Mouse (Mus musculus) intestine, embryonic 14.5 days (tissue): ENCODE measurements around the gene Adgrf1. TPM values are rescaled to one million over a fixed set of nuclear protein-coding genes. Genes with fewer than 3 reads are reported as not detected.
"Not testable (repeated sequence)": the region's sequence is repeated elsewhere in the genome, so short reads cannot be mapped to it uniquely, and the experiment has no call there.

Experiments used
- ATAC-seq: fragments of 200-750 bp; cut with Nextera tagmentation; replicated peaks from 2 replicates; pipeline ENCODE4 v1.8.0; 2017; ENCODE audit warnings: low read depth, moderate number of reproducible peaks, moderate TSS enrichment, moderate library complexity; ENCODE audit not compliant: low FRiP score, low TSS enrichment
- DNase-seq: peaks from one replicate; pipeline ENCODE4 v3.0.0-alpha.2; 2018; ENCODE audit warnings: low spot score
- H3K27ac ChIP-seq: fragments of 300-500 bp; sonication (generic); 2 replicates; pipeline ENCODE4 v1.5.1; 2014; ENCODE audit warnings: low read depth, mild to moderate bottlenecking, control low read depth
- H3K27me3 ChIP-seq: fragments of 300-500 bp; sonication (generic); replicated peaks from 2 replicates; pipeline ENCODE4 v1.6.1; 2014; ENCODE audit warnings: low read length, control low read depth; ENCODE audit not compliant: control insufficient read depth, insufficient read depth
- H3K36me3 ChIP-seq: fragments of 300-500 bp; sonication (generic); 2 replicates; pipeline ENCODE4 v1.6.1; 2014; ENCODE audit warnings: low read length, control low read depth; ENCODE audit not compliant: control insufficient read depth, insufficient read depth
- H3K4me1 ChIP-seq: fragments of 300-500 bp; sonication (generic); replicated peaks from 2 replicates; pipeline ENCODE4 v1.6.1; 2014; ENCODE audit warnings: low read length, control low read depth, mixed read lengths; ENCODE audit not compliant: control insufficient read depth, insufficient read depth
- H3K4me2 ChIP-seq: fragments of 300-500 bp; sonication (generic); 2 replicates; pipeline ENCODE4 v1.6.1; 2014; ENCODE audit warnings: low read length
- H3K4me3 ChIP-seq: fragments of 300-500 bp; sonication (generic); 2 replicates; pipeline ENCODE4 v1.5.1; 2014; ENCODE audit warnings: low read depth, low read length, control low read depth, mixed read lengths
- H3K9ac ChIP-seq: fragments of 300-500 bp; sonication (generic); 2 replicates; pipeline ENCODE4 v1.6.1; 2014; ENCODE audit warnings: mild to moderate bottlenecking, low read length
- H3K9me3 ChIP-seq: fragments of 300-500 bp; sonication (generic); 2 replicates; pipeline ENCODE4 v1.6.1; 2016; ENCODE audit warnings: low read length, control low read depth; ENCODE audit not compliant: control insufficient read depth
- WGBS: fragments of 180-500 bp; shearing (Covaris S2); extraction: QIAGEN DNeasy Blood & Tissue Kit; methylation state at CpG from one replicate; pipeline ENCODE4 v1.1.7; 2014; 5-methylcytosine and 5-hydroxymethylcytosine counted together
- polyA plus RNA-seq: library from polyadenylated mRNA; unstranded; fragments of >200 nt; fragmentation: Nextera tagmentation; extraction: Ambion mirVana; gene quantifications from 2 replicates; pipeline ENCODE4 v1.2.1, GENCODE M21; 2014

The Adgrf1 gene
- polyA plus RNA-seq, 1 experiment from 2014 or later = 0.14 TPM

DNA sequence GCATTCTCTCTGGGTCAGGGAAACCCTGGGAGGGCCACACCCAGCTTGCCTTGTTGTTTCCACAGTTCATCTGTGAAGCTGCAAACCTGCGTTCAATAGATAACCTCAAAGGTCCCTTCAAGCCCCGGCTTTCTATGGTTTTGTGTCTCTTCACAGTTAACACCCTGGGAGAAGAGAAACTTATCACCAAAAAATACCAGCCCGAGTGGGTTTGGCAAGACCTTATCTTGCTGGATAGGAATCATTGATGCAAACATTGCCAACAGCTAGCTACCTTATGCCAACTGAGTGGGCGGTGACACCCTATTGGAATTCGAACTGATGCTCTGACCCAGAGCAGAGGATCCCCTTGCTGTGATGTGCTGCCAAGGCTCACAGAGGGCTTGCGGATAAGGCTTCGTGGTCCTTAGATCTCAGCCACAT lies 59.6 kb downstream of the Adgrf1 start:
- ATAC-seq = no peak
- WGBS = 76% methylated on average over 7 of the region's 7 CpGs

GRCm38 (mm10) chr17:43332686-43333085 lies 62.6 kb downstream of the Adgrf1 start:
- Histone ChIP-seq H3K4me2 (no peak overlapping the region), H3K27ac (no peak overlapping the region), H3K4me1 (peaks cover 8% of the 10 kb centered on the region; the same call in 1 of the 2 replicates), H3K36me3 (no peaks in the 10 kb centered on the region), H3K27me3 (no peaks in the 10 kb centered on the region), H3K4me3 (no peak overlapping the region), H3K9ac (no peak overlapping the region), H3K9me3 (no peaks in the 10 kb centered on the region)
- WGBS = 52% methylated on average over 5 of the region's 5 CpGs
- no peak for DNase-seq
- ATAC-seq = no peak

More for the DNA sequence above, 59.6 kb downstream of the Adgrf1 start:
- H3K27me3 ChIP-seq = no peaks in the 10 kb centered on the region
- no peaks in the 10 kb centered on the region for H3K36me3 ChIP-seq
- H3K4me1 ChIP-seq = peaks cover 7% of the 10 kb centered on the region; the same call in 1 of the 2 replicates
- no peak overlapping the region for H3K27ac ChIP-seq
- no peak for DNase-seq
- H3K9ac ChIP-seq = no peak overlapping the region
- H3K4me2 ChIP-seq = no peak overlapping the region
- H3K9me3 ChIP-seq = no peaks in the 10 kb centered on the region
- H3K4me3 ChIP-seq = no peak overlapping the region

GRCm38 (mm10) chr17:43334074-43334473 lies 63.9 kb downstream of the Adgrf1 start:
- Histone ChIP-seq H3K9ac (no peak overlapping the region), H3K36me3 (no peaks in the 10 kb centered on the region), H3K4me3 (no peak overlapping the region), H3K4me2 (no peak overlapping the region), H3K9me3 (no peaks in the 10 kb centered on the region), H3K4me1 (peaks cover 8% of the 10 kb centered on the region; the same call in 1 of the 2 replicates), H3K27me3 (no peaks in the 10 kb centered on the region), H3K27ac (no peak overlapping the region)
- no peak for ATAC-seq
- WGBS = 39% methylated on average over 9 of the region's 9 CpGs
- no peak for DNase-seq

GRCm38 (mm10) chr17:43337643-43338042 lies 67.5 kb downstream of the Adgrf1 start:
- ATAC-seq (no peak), DNase-seq (no peak)
- Histone ChIP-seq H3K4me1 (0 out of 2 replicates have a peak, but pooled peaks cover 3% of the 10 kb centered on the region), H3K27me3 (no peaks in the 10 kb centered on the region), H3K9ac (no peak overlapping the region), H3K27ac (no peak overlapping the region), H3K4me2 (no peak overlapping the region), H3K9me3 (no peaks in the 10 kb centered on the region), H3K36me3 (no peaks in the 10 kb centered on the region), H3K4me3 (no peak overlapping the region)
- WGBS = 80% methylated on average over 2 of the region's 2 CpGs

GRCm38 (mm10) chr17:43338279-43338678 lies 68.2 kb downstream of the Adgrf1 start:
- DNase-seq (no peak), ATAC-seq (no peak)
- H3K9ac ChIP-seq = no peak overlapping the region
- H3K36me3 ChIP-seq = no peaks in the 10 kb centered on the region
- H3K27me3 ChIP-seq = no peaks in the 10 kb centered on the region
- H3K4me3 ChIP-seq = no peak overlapping the region
- H3K4me1 ChIP-seq = 0 out of 2 replicates have a peak, but pooled peaks cover 3% of the 10 kb centered on the region
- H3K27ac ChIP-seq = no peak overlapping the region
- no peaks in the 10 kb centered on the region for H3K9me3 ChIP-seq
- 90% methylated on average over 3 of the region's 3 CpGs for WGBS
- no peak overlapping the region for H3K4me2 ChIP-seq

- DNase-seq, H3K4me3 ChIP-seq, H3K4me1 ChIP-seq, H3K27ac ChIP-seq, H3K9ac ChIP-seq, H3K27me3 ChIP-seq, ATAC-seq, H3K36me3 ChIP-seq, H3K9me3 ChIP-seq, H3K4me2 ChIP-seq: not testable (repeated sequence)
- 88% methylated on average over 2 of the region's 2 CpGs for WGBS
Measured at GRCm38 (mm10) chr17:43346499-43346898, 76.4 kb downstream of the Adgrf1 start.

GRCm38 (mm10) chr17:43357902-43358539 lies 87.9 kb downstream of the Adgrf1 start:
- no peaks in the 10 kb centered on the region; the same call in 1 of the 2 replicates for H3K4me1 ChIP-seq
- H3K4me2 ChIP-seq = no peak overlapping the region
- DNase-seq (no peak), ATAC-seq (no peak)
- H3K27me3 ChIP-seq = no peaks in the 10 kb centered on the region
- WGBS = 17% methylated on average over 9 of the region's 9 CpGs
- no peak overlapping the region for H3K9ac ChIP-seq
- no peaks in the 10 kb centered on the region for H3K9me3 ChIP-seq
- no peaks in the 10 kb centered on the region for H3K36me3 ChIP-seq
- no peak overlapping the region for H3K27ac ChIP-seq
- H3K4me3 ChIP-seq = no peak overlapping the region

GRCm38 (mm10) chr17:43359826-43360619 lies 89.9 kb downstream of the Adgrf1 start, which contains the start of gene Adgrf5:
TSS of gene Adgrf5 (plus strand) at chr17:43360451.
- Histone ChIP-seq H3K9me3 (no peaks in the 10 kb centered on the region), H3K4me3 (peak within 1 kb of the TSS; percentile 24), H3K4me2 (peak within 1 kb of the TSS; percentile 44), H3K27ac (peak within 1 kb of the TSS; percentile 11; the same call in 1 of the 2 replicates), H3K27me3 (no peaks in the 10 kb centered on the region), H3K9ac (0 out of 2 replicates have a peak within 1 kb of the TSS, but pooled peaks have one; percentile 10), H3K4me1 (no peaks in the 10 kb centered on the region; the same call in 1 of the 2 replicates), H3K36me3 (no peaks in the 10 kb centered on the region)
- ATAC-seq (0 out of 2 replicates have a peak, but pooled peaks have one; percentile 15), DNase-seq (no peak)
- WGBS = 25% methylated on average over 16 of the region's 16 CpGs
